Mouse (Mus musculus) left cerebral cortex, adult 11 months (tissue): ENCODE data around the gene Lrrc4c.
A peak's percentile ranks its signal among the peaks of the same experiment; 100 is the strongest.

ENCODE experiments used
- DNase-seq: peaks from one replicate; pipeline ENCODE4 v3.0.0; 2022; ENCODE audit warnings: low spot score

Gene Lrrc4c

DNA sequence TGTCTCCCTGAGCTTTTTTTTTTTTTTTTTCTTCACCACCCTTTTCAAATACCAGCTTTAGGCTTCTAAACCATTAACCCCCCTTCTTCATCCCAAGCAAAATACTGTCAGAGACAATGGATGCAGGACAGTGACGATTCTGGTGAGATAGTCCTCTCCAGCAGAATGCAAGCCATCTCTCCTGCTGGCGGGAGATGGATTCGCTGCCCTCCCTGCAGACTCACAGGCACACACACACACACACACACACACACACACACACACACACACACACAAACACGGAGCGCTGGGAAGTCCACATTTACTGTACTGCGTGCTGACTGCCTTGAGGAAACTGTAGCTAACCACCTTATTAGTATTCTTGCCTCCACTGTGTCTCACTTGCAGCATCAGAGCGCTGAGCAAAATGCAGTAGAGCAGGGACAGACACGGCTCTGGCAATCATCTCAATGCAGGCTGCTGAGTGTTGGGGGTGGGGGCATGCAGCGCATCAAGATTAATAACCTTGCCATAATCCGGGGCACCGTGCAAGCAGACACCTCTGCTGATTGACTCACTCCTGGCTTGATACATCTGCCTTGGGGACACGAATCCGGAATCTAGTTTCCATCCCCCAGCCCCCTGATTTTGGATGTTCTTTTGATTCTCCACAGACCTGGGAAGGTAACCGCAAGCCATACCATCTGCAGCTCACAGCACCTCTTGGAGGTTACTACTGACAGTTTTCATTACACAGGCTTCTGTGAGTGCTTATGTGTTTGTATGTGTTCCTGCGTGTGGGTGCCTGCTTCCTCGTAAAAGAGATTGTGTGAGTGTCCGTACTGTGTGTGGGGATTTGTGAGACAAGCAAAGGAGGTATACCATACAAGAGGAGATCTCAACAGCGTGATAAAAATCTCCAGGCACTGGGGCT lies at the start of gene Lrrc4c:
Lrrc4c (plus strand) TSS at position 783 of the 913 bp plus-strand sequence.
- peak; percentile 25 for DNase-seq

GRCm38 (mm10) chr2:96275061-96275460 lies 42.9 kb upstream of the Lrrc4c start:
- DNase-seq, result no peak

GRCm38 (mm10) chr2:96282926-96283325 lies 35.0 kb upstream of the Lrrc4c start:
- no peak for DNase-seq

- no peak for DNase-seq
These were observed 30.5 kb upstream of the Lrrc4c start for GRCm38 (mm10) chr2:96287512-96287911.

DNA sequence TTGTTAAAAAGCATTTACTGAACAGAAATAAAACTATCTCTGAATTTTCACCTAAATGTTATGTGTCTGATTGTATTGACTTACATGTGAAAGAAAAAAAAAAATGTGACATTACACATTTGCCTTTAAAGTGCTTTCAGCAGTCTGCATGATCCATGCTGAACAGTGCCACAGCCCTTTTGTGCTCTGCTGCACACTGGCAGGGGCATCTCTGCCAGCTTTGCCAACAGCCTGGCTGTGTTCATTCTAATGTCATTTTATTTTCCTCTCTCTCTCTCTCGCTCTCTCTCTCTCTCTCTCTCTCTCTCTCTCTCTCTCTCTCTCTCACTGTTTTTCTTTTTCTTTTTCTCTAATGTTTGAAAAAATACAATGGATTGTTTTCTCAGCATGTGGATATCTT lies 27.4 kb upstream of the Lrrc4c start:
- no peak for DNase-seq

DNA sequence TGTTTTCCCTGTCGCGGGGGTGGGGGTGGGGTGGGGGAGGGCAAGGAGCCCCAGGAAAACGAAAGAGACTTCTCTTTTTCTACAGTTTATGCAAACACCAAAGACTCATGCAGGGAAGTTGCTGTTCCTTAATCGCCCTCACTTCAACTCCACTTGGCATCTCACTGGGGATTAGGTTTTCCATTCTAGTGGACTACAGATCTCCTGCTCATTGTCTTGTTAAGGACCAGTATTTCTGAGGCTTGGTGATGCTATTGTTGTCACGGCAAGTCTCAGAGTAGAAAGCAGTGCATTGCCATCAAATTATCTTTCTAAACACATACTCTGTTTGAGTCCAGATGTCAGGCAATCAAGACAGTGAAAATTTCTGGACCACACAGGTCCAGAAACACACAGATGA lies 2.9 kb upstream of the Lrrc4c start:
- DNase-seq, result no peak

DNA sequence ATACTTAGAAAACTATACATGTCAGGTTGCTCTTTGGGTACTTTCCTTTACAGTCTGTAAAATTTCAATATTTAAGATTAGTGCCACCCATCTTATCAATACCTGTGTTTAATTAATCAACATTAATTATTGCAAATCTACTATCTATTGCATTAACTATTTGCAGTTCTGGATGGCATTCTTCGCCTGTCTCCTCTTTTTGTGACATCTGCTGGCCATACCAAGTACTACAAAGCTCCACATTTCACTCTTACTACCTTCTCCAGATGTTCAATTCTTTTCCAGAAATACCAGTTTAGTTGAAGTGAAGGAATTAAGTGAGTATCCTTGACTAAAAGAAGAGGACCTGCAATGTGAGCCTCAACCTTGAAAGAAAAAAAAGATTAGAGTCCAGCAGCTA lies 1.4 kb upstream of the Lrrc4c start:
- DNase-seq, result no peak

GRCm38 (mm10) chr2:96318556-96318955 lies 587 bp downstream of the Lrrc4c start:
- DNase-seq, result no peak

DNA sequence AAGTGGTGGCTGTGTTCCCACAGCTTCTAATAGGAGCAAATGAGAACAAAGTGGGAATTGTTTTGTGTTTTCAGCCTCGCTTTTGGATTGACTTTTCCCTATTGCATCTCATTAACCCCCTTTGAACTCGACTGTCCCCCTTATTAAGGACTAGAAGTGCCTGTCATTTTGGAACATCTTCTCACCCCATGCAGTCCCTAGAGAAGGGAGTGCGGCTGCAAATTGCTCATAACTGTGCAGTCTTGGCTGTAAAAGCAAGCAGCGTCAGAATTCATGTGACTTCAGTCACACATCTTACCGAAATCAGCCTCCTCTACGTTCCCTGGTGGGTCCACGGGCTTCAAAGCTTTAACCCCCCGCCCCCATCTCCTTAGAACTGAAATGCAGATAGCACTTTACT lies 1.2 kb downstream of the Lrrc4c start:
- peak; percentile 51 for DNase-seq

DNA sequence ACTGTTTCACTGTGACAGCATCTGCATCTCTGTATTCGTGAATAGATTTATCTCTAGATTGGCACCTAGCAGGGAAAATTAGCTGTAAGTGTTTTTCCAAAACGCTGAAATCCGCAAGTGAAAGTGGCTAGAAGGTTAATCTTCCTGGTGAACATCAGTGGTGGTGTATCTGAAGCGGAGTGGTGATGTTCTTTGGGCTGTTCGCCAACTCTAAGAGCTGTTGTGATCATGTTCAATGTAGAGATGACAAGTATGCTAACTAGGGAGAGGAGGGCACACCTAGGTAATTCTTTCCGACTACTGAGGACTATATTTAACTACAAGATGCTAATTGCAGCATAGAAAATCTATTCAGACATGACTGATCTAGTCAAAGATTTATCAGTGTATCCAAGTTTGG lies 1.7 kb downstream of the Lrrc4c start:
- DNase-seq, result peak; percentile 41

DNA sequence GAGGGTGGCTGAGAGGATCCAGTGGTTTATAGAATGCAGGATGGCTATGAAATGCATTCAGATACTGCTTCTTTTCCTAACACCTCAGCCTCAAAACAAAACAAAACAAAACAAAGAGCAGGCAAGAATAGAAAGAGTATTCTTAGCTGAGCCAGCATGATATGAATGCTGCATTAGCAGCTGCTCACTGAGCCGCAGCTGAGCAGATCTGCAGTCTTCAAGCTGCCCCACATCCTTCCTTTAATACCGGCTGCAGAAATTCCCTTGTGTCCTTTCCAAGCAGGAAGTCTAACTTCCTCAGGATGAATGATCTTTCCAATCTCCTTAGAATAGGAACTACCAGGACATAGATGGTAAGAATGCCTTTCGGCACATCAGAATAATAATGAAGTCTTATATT lies 16.7 kb downstream of the Lrrc4c start:
- DNase-seq, result no peak

- peak; percentile 55 for DNase-seq
These were observed 19.4 kb downstream of the Lrrc4c start for GRCm38 (mm10) chr2:96337354-96337753.

DNA sequence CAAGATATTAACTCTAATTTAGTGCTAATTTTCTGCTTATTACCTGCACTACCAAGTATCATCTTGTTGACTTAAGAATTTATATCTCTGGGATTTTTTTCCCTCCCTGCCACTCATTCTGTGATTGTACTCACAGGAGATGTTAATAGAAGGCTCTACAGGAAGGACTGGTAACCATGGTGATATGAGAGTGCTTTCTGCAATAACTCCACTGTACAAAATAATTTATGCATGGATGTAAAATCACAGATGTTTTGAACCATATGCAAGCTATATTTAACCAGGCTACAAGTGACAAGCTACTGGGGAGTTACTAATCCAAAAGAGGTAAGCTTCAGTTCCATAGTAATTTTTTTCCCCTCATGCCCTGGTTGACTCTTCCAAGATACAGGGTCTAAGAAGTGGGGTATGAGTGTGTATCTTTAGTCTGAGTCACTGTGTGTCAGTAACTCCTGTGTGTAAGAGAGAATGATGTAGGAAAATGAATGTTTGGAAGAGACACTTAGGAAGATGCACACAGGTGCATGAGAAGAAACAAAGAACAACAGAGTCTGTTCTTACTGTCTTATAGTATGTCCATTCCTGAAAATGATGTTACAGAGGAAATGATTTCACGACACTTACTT lies 83.3 kb downstream of the Lrrc4c start:
- DNase-seq, result peak; percentile 51

- DNase-seq, result no peak
These were observed 84.5 kb downstream of the Lrrc4c start for GRCm38 (mm10) chr2:96402514-96402913.

DNA sequence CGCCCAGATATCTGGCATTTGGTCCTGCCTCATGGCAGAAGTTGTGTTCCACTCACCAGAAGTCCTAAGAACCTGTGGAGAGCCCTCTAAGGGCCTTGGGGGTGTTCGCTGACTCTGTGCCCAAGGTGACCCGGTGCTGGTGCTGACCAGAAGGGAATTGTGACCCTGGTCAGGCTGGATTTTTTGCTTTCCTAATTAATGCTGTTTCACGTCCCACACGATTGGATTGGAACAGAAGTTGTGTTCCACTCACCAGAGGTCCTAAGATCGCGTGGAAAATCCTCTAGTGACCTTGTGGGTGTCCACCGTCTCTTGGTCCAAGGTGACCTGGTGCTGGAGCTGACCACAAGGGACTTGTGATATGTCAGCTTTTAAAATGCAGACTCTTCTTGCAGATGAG lies 88.9 kb downstream of the Lrrc4c start:
- no peak for DNase-seq

DNA sequence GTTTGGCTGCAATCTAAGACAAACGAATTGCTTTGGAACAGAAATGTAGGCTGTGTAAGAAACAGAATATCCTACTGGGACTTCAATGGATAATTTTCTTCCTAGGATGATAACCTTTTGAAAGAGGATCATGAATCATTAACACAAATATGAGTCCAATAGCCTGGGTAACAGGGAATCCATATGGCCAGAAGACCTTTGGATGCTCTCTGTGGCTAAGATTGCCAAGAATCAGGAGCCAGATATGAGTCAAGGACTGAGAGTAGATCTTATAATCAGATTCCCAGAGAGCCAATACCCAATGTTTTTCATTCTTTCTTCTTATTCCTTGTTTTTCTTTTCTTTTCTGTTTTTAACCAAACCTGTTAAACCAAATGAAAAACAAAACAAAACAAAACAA lies 93.2 kb downstream of the Lrrc4c start:
- no peak for DNase-seq

- no peak for DNase-seq
These were observed 143.6 kb downstream of the Lrrc4c start for GRCm38 (mm10) chr2:96461566-96461965.

DNA sequence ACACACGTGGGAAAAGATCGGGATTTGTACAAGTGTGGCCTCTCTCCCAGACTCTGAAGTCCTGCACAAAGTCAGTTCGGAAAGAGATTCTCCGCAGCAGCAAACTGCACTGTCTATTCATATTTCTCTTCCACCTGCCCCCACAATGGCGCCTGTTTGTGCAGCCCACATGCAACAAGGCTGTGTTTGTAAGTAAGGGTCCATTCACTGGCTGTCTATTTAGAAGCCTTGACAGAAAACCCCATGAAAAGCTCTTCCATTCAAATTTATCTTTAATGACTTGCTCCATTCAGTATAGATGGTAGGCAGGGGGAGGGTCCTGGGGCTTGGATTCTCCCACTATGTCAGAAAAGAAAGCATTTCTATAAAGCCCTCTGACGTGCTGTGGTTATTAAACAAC lies 157.7 kb downstream of the Lrrc4c start:
- no peak for DNase-seq

DNA sequence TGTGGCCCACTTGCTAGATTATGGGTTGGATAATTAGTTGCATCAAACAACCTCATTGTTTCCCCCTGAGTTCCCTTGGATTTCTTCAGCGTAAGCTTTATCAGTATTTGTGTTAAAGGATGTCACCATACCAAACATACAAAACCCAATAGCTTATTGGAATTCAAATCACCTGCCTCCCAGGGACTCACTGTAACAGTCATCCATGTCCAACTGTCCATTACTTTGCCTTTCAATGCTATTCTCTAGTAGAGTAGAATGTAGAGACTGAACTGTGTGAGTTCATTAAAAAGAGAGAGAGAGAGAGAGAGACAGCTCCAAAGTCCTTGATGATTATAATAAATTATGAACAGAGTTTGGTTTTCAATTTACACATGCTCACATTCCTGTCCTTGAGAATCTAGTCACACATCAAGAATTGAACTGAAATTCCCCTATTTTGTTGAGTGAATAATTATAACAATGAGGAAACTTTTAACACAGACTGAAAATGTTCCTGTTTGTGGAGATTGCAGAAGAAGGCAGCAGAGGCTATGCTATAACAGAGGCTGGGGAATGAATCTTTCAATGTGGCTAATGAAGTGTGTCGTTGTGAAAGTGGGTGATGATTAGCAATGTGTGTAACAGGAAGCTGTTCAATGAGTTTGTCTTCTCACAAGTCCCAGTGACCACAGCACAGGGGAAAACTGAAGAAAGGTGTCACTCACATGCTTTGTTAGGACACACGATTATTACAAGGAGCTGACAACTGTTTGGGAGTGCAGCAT lies 181.3 kb downstream of the Lrrc4c start:
- no peak for DNase-seq

GRCm38 (mm10) chr2:96504140-96504539 lies 186.2 kb downstream of the Lrrc4c start:
- DNase-seq, result peak; percentile 4

DNA sequence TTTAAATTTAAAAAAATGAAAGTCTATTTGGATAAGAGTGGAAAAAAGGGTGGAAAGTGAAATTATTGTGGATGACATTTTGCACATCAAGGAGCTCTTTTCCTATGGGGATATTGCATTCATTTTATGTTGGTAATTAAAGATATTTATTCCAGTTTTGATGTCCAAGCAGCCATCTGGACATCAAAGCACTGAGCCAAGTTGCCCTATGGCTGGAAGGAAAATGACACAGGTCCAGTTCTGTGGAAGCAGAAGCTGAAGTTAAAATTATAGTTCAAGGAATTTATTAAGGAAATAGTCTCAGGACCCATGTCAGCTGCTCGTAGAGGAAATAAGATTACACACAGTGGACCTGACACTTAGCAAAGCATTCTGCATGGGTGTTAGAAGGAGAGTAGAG lies 187.7 kb downstream of the Lrrc4c start:
- DNase-seq, result no peak

GRCm38 (mm10) chr2:96508991-96509390 lies 191.0 kb downstream of the Lrrc4c start:
- peak; percentile 35 for DNase-seq

GRCm38 (mm10) chr2:96537469-96537868 lies 219.5 kb downstream of the Lrrc4c start:
- no peak for DNase-seq
